Mouse (Mus musculus) spleen, adult 2 months (tissue): ENCODE results near the gene Gm14862.

Experiments
- CTCF ChIP-seq: fragments of 200-500 bp; IDR thresholded peaks from 2 replicates; pipeline ENCODE4 v1.5.1; 2011; ENCODE audit warnings: mild to moderate bottlenecking, inconsistent platforms; ENCODE audit not compliant: insufficient read depth, insufficient read length, insufficient replicate concordance; ENCODE audit errors: extremely low read depth
- POLR2A ChIP-seq: fragments of 200-500 bp; IDR thresholded peaks from 2 replicates; pipeline ENCODE4 v1.6.1; 2011; ENCODE audit warnings: low read depth, low read length, inconsistent platforms

DNA sequence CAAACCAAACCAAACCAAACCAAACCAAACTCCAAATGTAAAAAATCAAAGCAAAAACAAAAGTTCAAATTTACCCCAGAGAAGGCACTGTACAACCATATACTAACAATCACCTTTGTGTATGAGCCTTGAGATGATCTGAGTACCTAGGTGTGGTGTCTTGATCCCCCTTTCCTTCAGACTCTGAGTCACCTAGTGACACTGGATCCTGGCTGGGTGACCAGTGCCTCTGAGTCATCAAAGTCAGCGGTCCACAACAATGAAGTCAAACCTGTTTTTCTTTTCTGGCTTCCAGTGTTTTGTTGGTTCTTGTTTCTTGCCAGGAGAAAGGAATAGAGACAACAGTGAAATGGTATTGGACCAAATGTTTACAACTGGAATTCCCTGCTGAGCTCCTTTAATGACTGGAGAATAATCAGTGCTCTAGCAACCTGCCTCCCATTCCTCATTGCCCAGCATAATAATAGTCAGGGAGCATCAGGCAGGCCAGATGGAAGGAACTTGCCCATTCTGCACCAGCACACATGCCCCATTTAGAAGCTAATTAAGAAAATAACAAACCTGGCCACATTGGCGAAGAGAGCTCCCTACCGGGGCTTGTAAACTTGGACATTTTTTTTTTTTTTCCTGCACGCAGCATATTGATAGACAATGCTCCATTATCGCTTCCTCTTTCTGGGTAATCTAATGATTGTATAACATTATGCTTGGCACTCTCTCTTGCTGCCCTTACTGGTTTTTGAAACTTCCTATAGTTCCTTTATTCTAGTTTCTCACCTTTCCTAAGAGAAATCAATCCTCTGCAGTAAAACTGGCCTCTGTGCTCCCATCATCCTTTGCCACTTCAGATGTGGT, 15.7 kb downstream of the Gm14862 start:
- TF ChIP-seq CTCF (no peak), POLR2A (no peak)
